In genomic region chr19:46014572-46015178, GRCm38 (mm10) we compare ENCODE assay signal across 7 mouse cellular contexts. TPM values are rescaled to one million over a fixed set of nuclear protein-coding genes. Genes with fewer than 3 reads are reported as not detected.
DNase-seq lines count a peak whose midpoint lies in the region; ATAC-seq and TF ChIP-seq lines count a peak whose summit lies in the region.

No protein-coding gene starts in this region.

- H3K4me1 ChIP-seq in intestine, embryonic 16.5 days (ENCODE audit: control insufficient read depth, insufficient read depth, low read length) = no peaks in the 10 kb centered on the region
- no peaks in the 10 kb centered on the region for H3K4me1 ChIP-seq in midbrain, embryonic 11.5 days (ENCODE audit: control insufficient read depth, insufficient read depth, low read length)
- no peaks in the 10 kb centered on the region for H3K4me1 ChIP-seq in small intestine, adult 2 months (ENCODE audit: control insufficient read depth, insufficient read depth, insufficient read length, low read length)

- peak; percentile 85 for ATAC-seq in intestine, embryonic 16.5 days
- ATAC-seq in midbrain, embryonic 11.5 days (ENCODE audit: low FRiP score) = peak; percentile 70

- H3K4me2 ChIP-seq in intestine, embryonic 16.5 days (ENCODE audit: low read depth, low read length) = no peak overlapping the region
- no peak overlapping the region for H3K4me2 ChIP-seq in midbrain, embryonic 11.5 days

- 36% methylated on average over 12 of the region's 12 CpGs for whole genome bisulfite sequencing in intestine, embryonic 16.5 days
- 42% methylated on average over 12 of the region's 12 CpGs for WGBS in midbrain, embryonic 11.5 days
- 26% methylated on average over 12 of the region's 12 CpGs for WGBS in small intestine, adult 2 months

- H3K27me3 ChIP-seq in intestine, embryonic 16.5 days (replicated peaks; ENCODE audit: control insufficient read depth, insufficient read depth, low read length) = no peaks in the 10 kb centered on the region
- no peaks in the 10 kb centered on the region for H3K27me3 ChIP-seq in midbrain, embryonic 11.5 days (ENCODE audit: control insufficient read depth, insufficient read depth, low read length)
- no peaks in the 10 kb centered on the region for H3K27me3 ChIP-seq in small intestine, adult 2 months (ENCODE audit: control insufficient read depth, insufficient read depth, low read length)

- DNase-seq in adipocyte (ENCODE audit: low spot score) = peak; percentile 94
- DNase-seq in cerebellum, postnatal 14 days = peak; percentile 92 to 95
- DNase-seq in gastrocnemius, adult 18-20 months (ENCODE audit: low spot score) = peak; percentile 91
- peak; percentile 80 to 90 for DNase-seq in left cerebral cortex, postnatal 25 days (ENCODE audit: low spot score in 2 of 2)
- peak; percentile 98 for DNase-seq in midbrain, embryonic 11.5 days (ENCODE audit: low spot score, missing footprints)

- no peaks in the 10 kb centered on the region for H3K36me3 ChIP-seq in intestine, embryonic 16.5 days (ENCODE audit: control insufficient read depth, insufficient read depth, low read length)
- no peaks in the 10 kb centered on the region for H3K36me3 ChIP-seq in midbrain, embryonic 11.5 days (ENCODE audit: control insufficient read depth, insufficient read depth, low read length)
- no peaks in the 10 kb centered on the region for H3K36me3 ChIP-seq in small intestine, adult 2 months (ENCODE audit: control insufficient read depth, insufficient read depth, low read length)

- H3K4me3 ChIP-seq in intestine, embryonic 16.5 days (ENCODE audit: low read length) = no peak overlapping the region
- H3K4me3 ChIP-seq in midbrain, embryonic 11.5 days (ENCODE audit: low read depth, low read length) = no peak overlapping the region
- H3K4me3 ChIP-seq in small intestine, adult 2 months (ENCODE audit: low read depth, low read length) = no peak overlapping the region

- no peaks in the 10 kb centered on the region for H3K9me3 ChIP-seq in intestine, embryonic 16.5 days (ENCODE audit: control insufficient read depth, low read length)
- H3K9me3 ChIP-seq in midbrain, embryonic 11.5 days (ENCODE audit: control insufficient read depth, low read length) = no peaks in the 10 kb centered on the region

- no peak for TF ChIP-seq POLR2A in small intestine, adult 2 months (IDR thresholded peaks at IDR 0.05; ENCODE audit: low read depth, low read length)

- peak; percentile 98 for TF ChIP-seq CTCF in small intestine, adult 2 months (IDR thresholded peaks at IDR 0.05; ENCODE audit: extremely low read depth, insufficient read length, insufficient replicate concordance, low read depth, low read length)

- intact Hi-C loops in left cerebral cortex, postnatal 25 days (cut with DNase I) = loop anchor here (2.0 to 10.0 kb wide), 3 partner anchors 202 to 440 kb away; no protein-coding TSS in a partner anchor

- H3K27ac ChIP-seq in intestine, embryonic 16.5 days (ENCODE audit: low read length) = no peak overlapping the region
- H3K27ac ChIP-seq in midbrain, embryonic 11.5 days (ENCODE audit: low read depth, low read length) = no peak overlapping the region
- H3K27ac ChIP-seq in small intestine, adult 2 months (ENCODE audit: insufficient read depth, low read depth, low read length) = no peak overlapping the region

- no peak overlapping the region for H3K9ac ChIP-seq in intestine, embryonic 16.5 days (ENCODE audit: low read depth, low read length)
- no peak overlapping the region for H3K9ac ChIP-seq in midbrain, embryonic 11.5 days (ENCODE audit: low read length)

RNA-seq across cellular contexts. Expression of gene Hps6, which starts 11.4 kb away (rescaled TPM):
- total RNA-seq in gastrocnemius, adult 18-20 months (2021) = 1 to 10 TPM; 3.6 to 3.9 TPM
- polyA plus RNA-seq in intestine, embryonic 16.5 days (2015; fragmentation: Nextera tagmentation; extraction: Ambion mirVana) = 8.8 and 9.4 TPM in 2 replicates
- total RNA-seq in left cerebral cortex, postnatal 25 days (2021) = 1 to 10 TPM; 5.7 TPM
- 1.0 and 1.4 TPM in 2 replicates for polyA plus RNA-seq in midbrain, embryonic 11.5 days (2014; fragmentation: Nextera tagmentation; extraction: Ambion mirVana)
- 3.4 and 5.6 TPM in 2 replicates for polyA plus RNA-seq in small intestine, adult 2 months (2012; rRNA removed)

RNA-seq across cellular contexts. Expression of gene Armh3, which starts 16.4 kb away (rescaled TPM):
- 10 to 100 TPM; 11.9 to 12.6 TPM for total RNA-seq in gastrocnemius, adult 18-20 months (2021)
- polyA plus RNA-seq in intestine, embryonic 16.5 days (2015; fragmentation: Nextera tagmentation; extraction: Ambion mirVana) = 17.2 and 17.3 TPM in 2 replicates
- 10 to 100 TPM; 19.7 to 19.8 TPM for total RNA-seq in left cerebral cortex, postnatal 25 days (2021)
- polyA plus RNA-seq in midbrain, embryonic 11.5 days (2014; fragmentation: Nextera tagmentation; extraction: Ambion mirVana) = 13.9 and 14.2 TPM in 2 replicates
- polyA plus RNA-seq in small intestine, adult 2 months (2012; rRNA removed) = 3.6 and 7.5 TPM in 2 replicates

RNA-seq across cellular contexts. Expression of gene Pprc1, which starts 30.0 kb away (rescaled TPM):
- total RNA-seq in gastrocnemius, adult 18-20 months (2021) = 10 to 100 TPM; 14.9 to 15.1 TPM
- polyA plus RNA-seq in intestine, embryonic 16.5 days (2015; fragmentation: Nextera tagmentation; extraction: Ambion mirVana) = 23.4 and 27.5 TPM in 2 replicates
- 10 to 100 TPM; 23.3 to 27.7 TPM for total RNA-seq in left cerebral cortex, postnatal 25 days (2021)
- polyA plus RNA-seq in midbrain, embryonic 11.5 days (2014; fragmentation: Nextera tagmentation; extraction: Ambion mirVana) = 38.2 and 48.5 TPM in 2 replicates
- polyA plus RNA-seq in small intestine, adult 2 months (2012; rRNA removed) = 9.9 and 10.6 TPM in 2 replicates

RNA-seq across cellular contexts. Expression of gene Ldb1, which starts 30.3 kb away (rescaled TPM):
- total RNA-seq in gastrocnemius, adult 18-20 months (2021) = 10 to 100 TPM; 15.5 to 15.8 TPM
- polyA plus RNA-seq in intestine, embryonic 16.5 days (2015; fragmentation: Nextera tagmentation; extraction: Ambion mirVana) = 23.3 and 26.3 TPM in 2 replicates
- total RNA-seq in left cerebral cortex, postnatal 25 days (2021) = 100 to 1,000 TPM; 104 to 105 TPM
- polyA plus RNA-seq in midbrain, embryonic 11.5 days (2014; fragmentation: Nextera tagmentation; extraction: Ambion mirVana) = 72.1 and 77.0 TPM in 2 replicates
- polyA plus RNA-seq in small intestine, adult 2 months (2012; rRNA removed) = 35.6 and 60.8 TPM in 2 replicates
